Mouse (Mus musculus) hindbrain, postnatal 0 days (tissue): Measurements from ENCODE around the gene Hsph1. TPM values are rescaled to one million over a fixed set of nuclear protein-coding genes. Genes with fewer than 3 reads are reported as not detected.

Experiments used
- ATAC-seq: fragments of 200-750 bp; cut with Nextera tagmentation; 2 replicates; pipeline ENCODE4 v1.8.0; 2017; ENCODE audit warnings: mild to moderate bottlenecking, moderate TSS enrichment, moderate library complexity
- DNase-seq: peaks from one replicate; pipeline ENCODE4 v3.0.0-alpha.2; 2015; ENCODE audit warnings: low spot score
- H3K27ac ChIP-seq: fragments of 300-500 bp; sonication (generic); 2 replicates; pipeline ENCODE4 v1.5.1; 2014; ENCODE audit warnings: mild to moderate bottlenecking
- H3K27me3 ChIP-seq: fragments of 300-500 bp; sonication (generic); 2 replicates; pipeline ENCODE4 v1.6.1; 2014; ENCODE audit warnings: low read length, mixed read lengths; ENCODE audit not compliant: insufficient read depth
- H3K36me3 ChIP-seq: fragments of 300-500 bp; sonication (generic); 2 replicates; pipeline ENCODE4 v1.6.1; 2014; ENCODE audit warnings: low read length, mixed read lengths; ENCODE audit not compliant: insufficient read depth
- H3K4me1 ChIP-seq: fragments of 300-500 bp; sonication (generic); 2 replicates; pipeline ENCODE4 v1.6.1; 2014; ENCODE audit warnings: antibody characterized with exemption, low read length, mixed read lengths; ENCODE audit not compliant: insufficient read depth
- H3K4me2 ChIP-seq: fragments of 300-500 bp; sonication (generic); 2 replicates; pipeline ENCODE4 v1.6.1; 2014; ENCODE audit warnings: low read depth, mild to moderate bottlenecking, low read length, moderate library complexity, mixed read lengths
- H3K4me3 ChIP-seq: fragments of 300-500 bp; sonication (generic); 2 replicates; pipeline ENCODE4 v1.5.1; 2014; ENCODE audit warnings: low read length
- H3K9ac ChIP-seq: fragments of 300-500 bp; sonication (generic); replicated peaks from 2 replicates; pipeline ENCODE4 v1.6.1; 2014; ENCODE audit warnings: mild to moderate bottlenecking, low read length, moderate library complexity, mixed read lengths
- H3K9me3 ChIP-seq: fragments of 300-500 bp; sonication (generic); 2 replicates; pipeline ENCODE4 v1.6.1; 2016; ENCODE audit warnings: low read length, mixed read lengths
- CTCF ChIP-seq: IDR thresholded peaks from 2 replicates; pipeline ENCODE4 v1.5.1; 2016; ENCODE audit warnings: antibody characterized with exemption, control low read depth, low read depth
- WGBS: fragments of 180-500 bp; shearing (Covaris S2); extraction: QIAGEN DNeasy Blood & Tissue Kit; methylation state at CpG from one replicate; pipeline ENCODE4 v1.1.7; 2014; 5-methylcytosine and 5-hydroxymethylcytosine counted together
- polyA plus RNA-seq: library from polyadenylated mRNA; unstranded; fragments of >200 nt; fragmentation: Nextera tagmentation; extraction: Ambion mirVana; gene quantifications from 2 replicates; pipeline ENCODE4 v1.2.1, GENCODE M21; 2015
- total RNA-seq: library from RNA; depleted of rRNA; stranded (reverse); fragments of >200 nt; gene quantifications from 2 replicates; pipeline ENCODE4 v1.2.3, GENCODE M21; 2014

The Hsph1 gene
- total and polyA plus RNA-seq, 2 experiments from 2014 or later: 18.9 to 60.8 TPM

- H3K9ac ChIP-seq: no peak overlapping the region
- no peaks in the 10 kb centered on the region for H3K9me3 ChIP-seq
- no peak for TF ChIP-seq CTCF
- 65% methylated on average over 8 of the region's 8 CpGs for WGBS
- H3K4me2 ChIP-seq: no peak overlapping the region
- no peak for DNase-seq
- H3K27ac ChIP-seq: no peak overlapping the region
- no peak for ATAC-seq
- no peak overlapping the region for H3K4me3 ChIP-seq
- peaks cover 4% of the 10 kb centered on the region; the same call in 1 of the 2 replicates for H3K4me1 ChIP-seq
- no peaks in the 10 kb centered on the region for H3K27me3 ChIP-seq
- H3K36me3 ChIP-seq: no peaks in the 10 kb centered on the region
These were observed 52.0 kb downstream of the Hsph1 start for GRCm38 (mm10) chr5:149584154-149584655.

- Histone ChIP-seq H3K4me2 (no peak overlapping the region), H3K9me3 (no peaks in the 10 kb centered on the region), H3K36me3 (no peaks in the 10 kb centered on the region), H3K27me3 (no peaks in the 10 kb centered on the region), H3K27ac (no peak overlapping the region), H3K9ac (no peak overlapping the region), H3K4me1 (peaks cover 4% of the 10 kb centered on the region; the same call in 1 of the 2 replicates), H3K4me3 (no peak overlapping the region)
- no peak for TF ChIP-seq CTCF
- ATAC-seq: no peak
- DNase-seq: no peak
- WGBS: 40% methylated on average over 8 of the region's 8 CpGs
These were observed 52.7 kb downstream of the Hsph1 start for GRCm38 (mm10) chr5:149583507-149583906.

DNA sequence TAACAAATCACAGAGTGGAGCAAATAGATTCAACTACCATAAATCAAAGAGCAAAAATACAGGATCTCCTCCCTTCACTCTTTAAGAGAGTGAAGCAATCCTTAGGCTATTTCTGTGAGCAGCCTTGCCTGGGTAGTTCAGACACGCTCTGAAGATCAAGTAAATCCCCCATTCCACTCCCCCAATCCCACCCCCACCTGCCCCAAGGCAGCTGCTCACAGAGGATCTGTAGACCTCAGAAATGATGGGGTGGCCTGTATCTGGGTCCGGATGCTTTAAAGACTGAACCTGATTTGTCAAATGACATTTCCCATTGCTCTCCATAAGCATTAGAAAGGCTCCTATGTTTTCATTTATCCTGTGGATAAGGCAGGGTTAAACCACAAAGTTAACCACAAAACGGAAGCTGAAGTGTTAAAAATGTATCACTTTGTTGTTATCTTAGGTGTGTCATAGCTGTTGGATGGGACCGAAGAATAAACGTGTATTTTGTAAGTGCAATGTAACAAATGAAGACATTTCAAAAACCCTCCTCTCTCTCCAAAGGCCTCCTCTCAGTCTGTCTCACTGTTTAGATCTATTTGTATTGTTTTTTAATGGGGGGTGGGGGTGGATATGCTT, 53.4 kb downstream of the Hsph1 start:
- TF ChIP-seq CTCF: no peak
- no peak for ATAC-seq
- no peak for DNase-seq
- Histone ChIP-seq H3K9ac (no peak overlapping the region), H3K4me1 (peaks cover 5% of the 10 kb centered on the region), H3K9me3 (no peaks in the 10 kb centered on the region), H3K36me3 (no peaks in the 10 kb centered on the region), H3K27ac (no peak overlapping the region), H3K4me3 (no peak overlapping the region), H3K4me2 (no peak overlapping the region), H3K27me3 (no peaks in the 10 kb centered on the region)
- 67% methylated on average over 5 of the region's 5 CpGs for WGBS

DNA sequence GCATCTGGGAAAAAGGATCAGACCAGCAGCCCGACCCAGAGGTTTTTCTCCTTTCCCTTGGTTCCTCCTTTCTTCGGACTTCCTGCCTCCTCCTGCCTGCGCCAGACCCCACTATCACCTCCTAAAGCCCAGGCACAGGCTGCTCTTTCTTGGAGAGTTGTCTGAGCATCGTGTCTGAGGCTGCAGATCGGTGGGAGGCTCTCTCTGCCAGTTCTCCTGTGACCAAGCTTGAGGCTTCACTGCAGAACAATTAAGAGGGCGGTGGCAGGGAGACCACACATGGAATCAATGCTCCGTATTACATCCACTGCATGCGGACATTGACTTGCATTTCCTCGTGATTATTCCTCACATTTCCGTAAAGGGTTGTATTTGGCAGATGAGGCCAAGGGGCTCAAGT, 58.7 kb downstream of the Hsph1 start:
- Histone ChIP-seq H3K9ac (no peak overlapping the region), H3K9me3 (no peaks in the 10 kb centered on the region), H3K27ac (peak overlapping the region; percentile 41), H3K27me3 (no peaks in the 10 kb centered on the region), H3K4me1 (peaks cover 11% of the 10 kb centered on the region), H3K4me3 (no peak overlapping the region), H3K4me2 (no peak overlapping the region), H3K36me3 (no peaks in the 10 kb centered on the region)
- TF ChIP-seq CTCF: no peak
- 25% methylated on average over 10 of the region's 10 CpGs for WGBS
- DNase-seq: no peak
- peak; percentile 61; the same call in 1 of the 2 replicates for ATAC-seq

- 33% methylated on average over 10 of the region's 10 CpGs for WGBS
- Histone ChIP-seq H3K9ac (no peak overlapping the region), H3K4me2 (no peak overlapping the region), H3K27ac (peak overlapping the region; percentile 41; the same call in 1 of the 2 replicates), H3K9me3 (no peaks in the 10 kb centered on the region), H3K4me3 (no peak overlapping the region), H3K27me3 (no peaks in the 10 kb centered on the region), H3K36me3 (no peaks in the 10 kb centered on the region), H3K4me1 (peaks cover 11% of the 10 kb centered on the region)
- peak; percentile 66; the same call in 1 of the 2 replicates for ATAC-seq
- peak; percentile 51 for DNase-seq
- no peak for TF ChIP-seq CTCF
These were observed 59.2 kb downstream of the Hsph1 start for GRCm38 (mm10) chr5:149576977-149577376.

DNA sequence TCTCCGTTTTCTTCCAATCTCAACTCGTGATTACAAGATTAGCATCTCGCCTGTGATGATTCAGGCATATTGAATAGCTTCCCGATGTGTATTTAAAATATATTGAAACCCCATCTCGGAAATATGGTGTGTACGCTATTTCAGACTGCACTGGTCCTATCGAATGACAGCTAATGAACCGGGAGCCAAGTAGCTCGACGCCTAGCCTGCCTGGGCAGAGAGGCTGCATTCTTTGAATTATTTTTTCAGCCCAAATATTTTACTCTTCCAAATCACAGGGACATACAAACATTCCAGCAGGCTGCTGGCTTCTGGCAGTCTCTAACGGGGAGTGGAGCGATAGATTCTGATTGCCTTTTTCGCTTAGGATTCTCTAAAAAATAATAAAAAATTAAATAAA, 67.2 kb downstream of the Hsph1 start:
- no peak overlapping the region for H3K4me2 ChIP-seq
- H3K9me3 ChIP-seq: no peaks in the 10 kb centered on the region
- H3K9ac ChIP-seq: no peak overlapping the region
- no peak for ATAC-seq
- 76% methylated on average over 13 of the region's 13 CpGs for WGBS
- H3K36me3 ChIP-seq: no peaks in the 10 kb centered on the region
- H3K4me1 ChIP-seq: 0 out of 2 replicates have a peak, but pooled peaks cover 3% of the 10 kb centered on the region
- TF ChIP-seq CTCF: no peak
- no peak for DNase-seq
- H3K27me3 ChIP-seq: no peaks in the 10 kb centered on the region
- no peak overlapping the region for H3K4me3 ChIP-seq
- H3K27ac ChIP-seq: no peak overlapping the region

DNA sequence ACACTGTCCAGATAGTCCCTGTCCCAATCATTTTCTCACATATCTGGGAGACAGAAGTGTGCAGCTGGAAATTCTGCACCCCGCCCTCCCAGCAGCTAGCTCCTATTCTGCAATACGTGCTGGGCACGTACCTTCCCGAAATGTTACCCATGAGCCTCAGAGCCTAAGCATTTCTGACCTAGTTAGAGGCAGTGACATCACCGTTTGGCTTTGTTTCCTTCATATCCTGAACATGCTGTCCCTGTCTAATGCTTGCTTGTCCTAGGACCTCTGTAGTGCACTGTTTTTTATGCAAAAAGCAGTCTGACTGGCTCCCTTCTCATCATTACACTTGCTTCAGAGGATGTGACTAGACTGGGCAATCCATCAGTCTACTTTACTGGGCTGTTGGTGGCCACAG, 69.2 kb downstream of the Hsph1 start:
- peak; percentile 84 for ATAC-seq
- no peaks in the 10 kb centered on the region for H3K27me3 ChIP-seq
- 0 out of 2 replicates have a peak overlapping the region, but pooled peaks have one; percentile 5 for H3K27ac ChIP-seq
- peak; percentile 65 for DNase-seq
- H3K4me3 ChIP-seq: no peak overlapping the region
- TF ChIP-seq CTCF: no peak
- WGBS: 66% methylated on average over 5 of the region's 5 CpGs
- H3K4me2 ChIP-seq: no peak overlapping the region
- no peaks in the 10 kb centered on the region for H3K36me3 ChIP-seq
- H3K9me3 ChIP-seq: no peaks in the 10 kb centered on the region
- 0 out of 2 replicates have a peak, but pooled peaks cover 3% of the 10 kb centered on the region for H3K4me1 ChIP-seq
- H3K9ac ChIP-seq: no peak overlapping the region
